Mouse (Mus musculus) limb, embryonic 15.5 days (tissue): ENCODE measurements around the gene Osbp2. TPM values are rescaled to one million over a fixed set of nuclear protein-coding genes. Genes with fewer than 3 reads are reported as not detected.
A peak's percentile ranks its signal among the peaks of the same experiment; 100 is the strongest.
"Not testable (repeated sequence)": the region's sequence is repeated elsewhere in the genome, so short reads cannot be mapped to it uniquely, and the experiment has no call there.

Experiments used
- ATAC-seq: fragments of 200-750 bp; cut with Nextera tagmentation; 2 replicates; pipeline ENCODE4 v1.8.0; 2017; ENCODE audit warnings: low read depth, moderate TSS enrichment; ENCODE audit not compliant: insufficient number of reproducible peaks, low FRiP score, low TSS enrichment
- H3K27ac ChIP-seq: fragments of 300-500 bp; sonication (generic); 2 replicates; pipeline ENCODE4 v1.5.1; 2015; ENCODE audit warnings: moderate library complexity, mild to moderate bottlenecking, inconsistent platforms
- H3K27me3 ChIP-seq: fragments of 300-500 bp; sonication (generic); 2 replicates; pipeline ENCODE4 v1.6.1; 2015; ENCODE audit warnings: inconsistent platforms
- H3K36me3 ChIP-seq: fragments of 300-500 bp; sonication (generic); 2 replicates; pipeline ENCODE4 v1.6.1; 2015; ENCODE audit warnings: inconsistent platforms
- H3K4me1 ChIP-seq: fragments of 300-500 bp; sonication (generic); 2 replicates; pipeline ENCODE4 v1.6.1; 2015; ENCODE audit warnings: inconsistent platforms
- H3K4me2 ChIP-seq: fragments of 300-500 bp; sonication (generic); 2 replicates; pipeline ENCODE4 v1.6.1; 2015; ENCODE audit warnings: mild to moderate bottlenecking, inconsistent platforms
- H3K4me3 ChIP-seq: fragments of 300-500 bp; sonication (generic); 2 replicates; pipeline ENCODE4 v1.5.1; 2015; ENCODE audit warnings: mild to moderate bottlenecking, inconsistent platforms
- H3K9ac ChIP-seq: fragments of 300-500 bp; sonication (generic); 2 replicates; pipeline ENCODE4 v1.6.1; 2015; ENCODE audit warnings: inconsistent platforms
- H3K9me3 ChIP-seq: fragments of 300-500 bp; sonication (generic); 2 replicates; pipeline ENCODE4 v1.6.1; 2016; ENCODE audit warnings: inconsistent platforms
- WGBS: fragments of 180-500 bp; shearing (Covaris S2); methylation state at CpG from one replicate; pipeline ENCODE4 v1.1.7; 2015; 5-methylcytosine and 5-hydroxymethylcytosine counted together
- polyA plus RNA-seq: library from polyadenylated mRNA; unstranded; fragments of >200 nt; fragmentation: Nextera tagmentation; extraction: Ambion mirVana; gene quantifications from 2 replicates; pipeline ENCODE4 v1.2.1, GENCODE M21; 2015

Gene Osbp2
- 0.77 and 0.78 TPM in 2 replicates for polyA plus RNA-seq

- H3K36me3 ChIP-seq = no peaks in the 10 kb centered on the region
- H3K9me3 ChIP-seq = no peaks in the 10 kb centered on the region
- H3K4me3 ChIP-seq = peak within 1 kb of the TSS; percentile 54
- peak within 1 kb of the TSS; percentile 91 for H3K4me2 ChIP-seq
- 4% methylated on average over 49 of the region's 58 CpGs for WGBS
- peaks cover 11% of the 10 kb centered on the region for H3K4me1 ChIP-seq
- H3K27ac ChIP-seq = no peak within 1 kb of the TSS
- peaks cover 19% of the 10 kb centered on the region for H3K27me3 ChIP-seq
- peak; percentile 85 for ATAC-seq
- peak within 1 kb of the TSS; percentile 51 for H3K9ac ChIP-seq
Measured at GRCm38 (mm10) chr11:3863454-3864112, at the start of gene Osbp2. Gene Osbp2 (minus strand): TSS chr11:3863903.

- no peak for ATAC-seq
- H3K4me3 ChIP-seq = peak overlapping the region; percentile 53
Measured at GRCm38 (mm10) chr11:3912875-3913271, 49.2 kb upstream of the Osbp2 start.

GRCm38 (mm10) chr11:3912100-3912874 is 48.6 kb upstream of the Osbp2 start:
- WGBS = 14% methylated on average over 19 of the region's 19 CpGs
- peak overlapping the region; percentile 8; the same call in 1 of the 2 replicates for H3K9ac ChIP-seq

More at GRCm38 (mm10) chr11:3912875-3913271, 49.2 kb upstream of the Osbp2 start:
- Histone ChIP-seq H3K36me3 (no peaks in the 10 kb centered on the region), H3K9me3 (no peaks in the 10 kb centered on the region), H3K4me1 (peaks cover 35% of the 10 kb centered on the region), H3K27me3 (peaks cover 7% of the 10 kb centered on the region), H3K4me2 (peak overlapping the region; percentile 74), H3K27ac (0 out of 2 replicates have a peak overlapping the region, but pooled peaks have one; percentile 88), H3K9ac (peak overlapping the region; percentile 8; the same call in 1 of the 2 replicates)
- 4% methylated on average over 16 of the region's 16 CpGs for WGBS

GRCm38 (mm10) chr11:3911440-3911839 is 47.7 kb upstream of the Osbp2 start:
- not testable (repeated sequence) for H3K9ac ChIP-seq, ATAC-seq, H3K4me3 ChIP-seq, H3K27me3 ChIP-seq, H3K9me3 ChIP-seq, H3K27ac ChIP-seq
- Histone ChIP-seq H3K4me1 (peaks cover 35% of the 10 kb centered on the region), H3K36me3 (peaks cover 14% of the 10 kb centered on the region; the same call in 1 of the 2 replicates), H3K4me2 (0 out of 2 replicates have a peak overlapping the region, but pooled peaks have one; percentile 15)
- 90% methylated on average over 6 of the region's 6 CpGs for WGBS

More at GRCm38 (mm10) chr11:3912100-3912874, 48.6 kb upstream of the Osbp2 start:
- H3K4me3 ChIP-seq = peak overlapping the region; percentile 53
- no peaks in the 10 kb centered on the region for H3K9me3 ChIP-seq
- no peak overlapping the region for H3K27ac ChIP-seq
- no peak for ATAC-seq
- H3K27me3 ChIP-seq = peaks cover 7% of the 10 kb centered on the region
- H3K4me1 ChIP-seq = peaks cover 35% of the 10 kb centered on the region
- H3K4me2 ChIP-seq = peak overlapping the region; percentile 74
- H3K36me3 ChIP-seq = peaks cover 5% of the 10 kb centered on the region; the same call in 1 of the 2 replicates

GRCm38 (mm10) chr11:3910513-3911310 is 47.0 kb upstream of the Osbp2 start:
- Histone ChIP-seq H3K9me3 (no peaks in the 10 kb centered on the region), H3K27me3 (peaks cover 7% of the 10 kb centered on the region), H3K9ac (no peak overlapping the region), H3K4me2 (0 out of 2 replicates have a peak overlapping the region, but pooled peaks have one; percentile 15), H3K4me1 (peaks cover 35% of the 10 kb centered on the region), H3K36me3 (peaks cover 17% of the 10 kb centered on the region; the same call in 1 of the 2 replicates), H3K4me3 (no peak overlapping the region), H3K27ac (no peak overlapping the region)
- 58% methylated on average over 5 of the region's 5 CpGs for WGBS
- ATAC-seq = no peak

GRCm38 (mm10) chr11:3909236-3909635 is 45.5 kb upstream of the Osbp2 start:
- no peak overlapping the region for H3K27ac ChIP-seq
- H3K9ac ChIP-seq = no peak overlapping the region
- H3K4me1 ChIP-seq = peaks cover 29% of the 10 kb centered on the region
- no peak for ATAC-seq
- peaks cover 17% of the 10 kb centered on the region; the same call in 1 of the 2 replicates for H3K36me3 ChIP-seq
- H3K4me3 ChIP-seq = no peak overlapping the region
- H3K27me3 ChIP-seq = peaks cover 7% of the 10 kb centered on the region
- 79% methylated on average over 4 of the region's 4 CpGs for WGBS
- H3K9me3 ChIP-seq = no peaks in the 10 kb centered on the region
- H3K4me2 ChIP-seq = no peak overlapping the region

GRCm38 (mm10) chr11:3905446-3905845 is 41.7 kb upstream of the Osbp2 start:
- 70% methylated on average over 1 of the region's 1 CpGs for WGBS
- H3K27ac ChIP-seq = no peak overlapping the region
- peaks cover 17% of the 10 kb centered on the region; the same call in 1 of the 2 replicates for H3K36me3 ChIP-seq
- no peaks in the 10 kb centered on the region for H3K27me3 ChIP-seq
- H3K4me2 ChIP-seq = no peak overlapping the region
- H3K4me3 ChIP-seq = no peak overlapping the region
- no peak overlapping the region for H3K9ac ChIP-seq
- ATAC-seq = no peak
- H3K4me1 ChIP-seq = peaks cover 6% of the 10 kb centered on the region; the same call in 1 of the 2 replicates
- no peaks in the 10 kb centered on the region for H3K9me3 ChIP-seq

- no peaks in the 10 kb centered on the region for H3K27me3 ChIP-seq
- H3K27ac ChIP-seq = no peak overlapping the region
- no peaks in the 10 kb centered on the region for H3K9me3 ChIP-seq
- ATAC-seq = no peak
- WGBS = 79% methylated on average over 6 of the region's 6 CpGs
- H3K4me2 ChIP-seq = no peak overlapping the region
- H3K4me3 ChIP-seq = no peak overlapping the region
- H3K36me3 ChIP-seq = peaks cover 17% of the 10 kb centered on the region; the same call in 1 of the 2 replicates
- 0 out of 2 replicates have a peak, but pooled peaks cover 3% of the 10 kb centered on the region for H3K4me1 ChIP-seq
- H3K9ac ChIP-seq = no peak overlapping the region
Measured at GRCm38 (mm10) chr11:3904673-3905072, 41.0 kb upstream of the Osbp2 start.

- Histone ChIP-seq H3K4me2 (no peak overlapping the region), H3K27ac (no peak overlapping the region), H3K4me3 (no peak overlapping the region), H3K36me3 (peaks cover 17% of the 10 kb centered on the region; the same call in 1 of the 2 replicates), H3K4me1 (0 out of 2 replicates have a peak, but pooled peaks cover 3% of the 10 kb centered on the region), H3K27me3 (no peaks in the 10 kb centered on the region), H3K9ac (no peak overlapping the region), H3K9me3 (no peaks in the 10 kb centered on the region)
- no peak for ATAC-seq
- WGBS = 84% methylated on average over 5 of the region's 5 CpGs
Measured at GRCm38 (mm10) chr11:3903046-3903445, 39.3 kb upstream of the Osbp2 start.

GRCm38 (mm10) chr11:3902516-3902915 is 38.8 kb upstream of the Osbp2 start:
- no peaks in the 10 kb centered on the region for H3K9me3 ChIP-seq
- H3K36me3 ChIP-seq = peaks cover 14% of the 10 kb centered on the region; the same call in 1 of the 2 replicates
- H3K4me3 ChIP-seq = no peak overlapping the region
- no peak for ATAC-seq
- 82% methylated on average over 3 of the region's 3 CpGs for WGBS
- no peak overlapping the region for H3K9ac ChIP-seq
- 0 out of 2 replicates have a peak, but pooled peaks cover 3% of the 10 kb centered on the region for H3K4me1 ChIP-seq
- no peaks in the 10 kb centered on the region for H3K27me3 ChIP-seq
- no peak overlapping the region for H3K27ac ChIP-seq
- no peak overlapping the region for H3K4me2 ChIP-seq

GRCm38 (mm10) chr11:3900296-3900695 is 36.6 kb upstream of the Osbp2 start:
- Histone ChIP-seq H3K9ac (no peak overlapping the region), H3K4me3 (no peak overlapping the region), H3K4me2 (no peak overlapping the region), H3K27me3 (no peaks in the 10 kb centered on the region), H3K4me1 (peaks cover 5% of the 10 kb centered on the region; the same call in 1 of the 2 replicates), H3K36me3 (peaks cover 7% of the 10 kb centered on the region; the same call in 1 of the 2 replicates), H3K27ac (no peak overlapping the region), H3K9me3 (no peaks in the 10 kb centered on the region)
- ATAC-seq = no peak
- WGBS = 80% methylated on average over 6 of the region's 6 CpGs
